Mouse (Mus musculus) midbrain, embryonic 11.5 days (tissue): ENCODE data around the gene Ccnl2. TPM values are rescaled to one million over a fixed set of nuclear protein-coding genes. Genes with fewer than 3 reads are reported as not detected.
A peak's percentile ranks its signal among the peaks of the same experiment; 100 is the strongest.

ENCODE experiments used
- ATAC-seq: fragments of 200-750 bp; cut with Nextera tagmentation; 2 replicates; pipeline ENCODE4 v1.8.0; 2017; ENCODE audit warnings: moderate TSS enrichment, moderate library complexity; ENCODE audit not compliant: low FRiP score
- DNase-seq: peaks from one replicate; pipeline ENCODE4 v3.0.0; 2015; ENCODE audit warnings: low spot score; ENCODE audit errors: missing footprints
- H3K27ac ChIP-seq: fragments of 300-500 bp; sonication (generic); 2 replicates; pipeline ENCODE4 v1.5.1; 2014; ENCODE audit warnings: low read depth, low read length
- H3K27me3 ChIP-seq: fragments of 300-500 bp; sonication (generic); 2 replicates; pipeline ENCODE4 v1.6.1; 2014; ENCODE audit warnings: mild to moderate bottlenecking, low read length, moderate library complexity, mixed read lengths; ENCODE audit not compliant: control insufficient read depth, insufficient read depth
- H3K36me3 ChIP-seq: fragments of 300-500 bp; sonication (generic); 2 replicates; pipeline ENCODE4 v1.6.1; 2014; ENCODE audit warnings: mild to moderate bottlenecking, low read length, moderate library complexity, mixed read lengths; ENCODE audit not compliant: control insufficient read depth, insufficient read depth
- H3K4me1 ChIP-seq: fragments of 300-500 bp; sonication (generic); 2 replicates; pipeline ENCODE4 v1.6.1; 2014; ENCODE audit warnings: low read length; ENCODE audit not compliant: control insufficient read depth, insufficient read depth
- H3K4me2 ChIP-seq: fragments of 300-500 bp; sonication (generic); 2 replicates; pipeline ENCODE4 v1.6.1; 2014; ENCODE audit warnings: mild to moderate bottlenecking, moderate library complexity
- H3K4me3 ChIP-seq: fragments of 300-500 bp; sonication (generic); 2 replicates; pipeline ENCODE4 v1.5.1; 2014; ENCODE audit warnings: low read depth, low read length
- H3K9ac ChIP-seq: fragments of 300-500 bp; sonication (generic); 2 replicates; pipeline ENCODE4 v1.6.1; 2014; ENCODE audit warnings: low read length
- H3K9me3 ChIP-seq: fragments of 300-500 bp; sonication (generic); 2 replicates; pipeline ENCODE4 v1.6.1; 2016; ENCODE audit warnings: low read length; ENCODE audit not compliant: control insufficient read depth
- WGBS: fragments of 180-500 bp; shearing (Covaris S2); extraction: QIAGEN DNeasy Blood & Tissue Kit; methylation state at CpG from one replicate; pipeline ENCODE4 v1.1.7; 2014; 5-methylcytosine and 5-hydroxymethylcytosine counted together
- polyA plus RNA-seq: library from polyadenylated mRNA; unstranded; fragments of >200 nt; fragmentation: Nextera tagmentation; extraction: Ambion mirVana; gene quantifications from 2 replicates; pipeline ENCODE4 v1.2.1, GENCODE M21; 2014

Gene Ccnl2
- polyA plus RNA-seq, 1 experiment from 2014 or later, result 146 TPM

- DNase-seq (no peak), ATAC-seq (no peak)
- no peaks in the 10 kb centered on the region for H3K36me3 ChIP-seq
- H3K27ac ChIP-seq, result no peak overlapping the region
- H3K4me1 ChIP-seq, result peaks cover 22% of the 10 kb centered on the region
- H3K9me3 ChIP-seq, result no peaks in the 10 kb centered on the region
- H3K27me3 ChIP-seq, result no peaks in the 10 kb centered on the region
- H3K4me3 ChIP-seq, result no peak overlapping the region
- H3K9ac ChIP-seq, result no peak overlapping the region
- 90% methylated on average over 3 of the region's 3 CpGs for WGBS
- no peak overlapping the region for H3K4me2 ChIP-seq
Observed at GRCm38 (mm10) chr4:155849792-155850451, 37.6 kb downstream of the Ccnl2 start.

- DNase-seq (no peak), ATAC-seq (no peak)
- Histone ChIP-seq H3K4me2 (no peak overlapping the region), H3K27ac (no peak overlapping the region), H3K9ac (no peak overlapping the region), H3K27me3 (no peaks in the 10 kb centered on the region), H3K36me3 (peaks cover 6% of the 10 kb centered on the region; the same call in 1 of the 2 replicates), H3K4me3 (no peak overlapping the region), H3K9me3 (no peaks in the 10 kb centered on the region), H3K4me1 (peaks cover 22% of the 10 kb centered on the region)
- 90% methylated on average over 3 of the region's 3 CpGs for WGBS
Observed at GRCm38 (mm10) chr4:155851368-155851767, 39.1 kb downstream of the Ccnl2 start.

GRCm38 (mm10) chr4:155851951-155852411 is 39.7 kb downstream of the Ccnl2 start:
- peaks cover 16% of the 10 kb centered on the region for H3K4me1 ChIP-seq
- ATAC-seq (no peak), DNase-seq (no peak)
- no peak overlapping the region for H3K4me3 ChIP-seq
- 95% methylated on average over 2 of the region's 2 CpGs for WGBS
- no peaks in the 10 kb centered on the region for H3K9me3 ChIP-seq
- H3K36me3 ChIP-seq, result peaks cover 6% of the 10 kb centered on the region; the same call in 1 of the 2 replicates
- no peaks in the 10 kb centered on the region for H3K27me3 ChIP-seq
- H3K9ac ChIP-seq, result no peak overlapping the region
- H3K27ac ChIP-seq, result no peak overlapping the region
- H3K4me2 ChIP-seq, result no peak overlapping the region

GRCm38 (mm10) chr4:155853421-155853820 is 41.1 kb downstream of the Ccnl2 start:
- WGBS, result 95% methylated on average over 9 of the region's 9 CpGs
- Histone ChIP-seq H3K4me1 (peaks cover 10% of the 10 kb centered on the region), H3K27ac (no peak overlapping the region), H3K4me3 (no peak overlapping the region), H3K4me2 (no peak overlapping the region), H3K9ac (no peak overlapping the region), H3K27me3 (no peaks in the 10 kb centered on the region), H3K9me3 (no peaks in the 10 kb centered on the region), H3K36me3 (peaks cover 6% of the 10 kb centered on the region; the same call in 1 of the 2 replicates)
- DNase-seq, result no peak
- ATAC-seq, result no peak

- no peak overlapping the region for H3K27ac ChIP-seq
- no peaks in the 10 kb centered on the region for H3K9me3 ChIP-seq
- H3K4me1 ChIP-seq, result no peaks in the 10 kb centered on the region
- no peak overlapping the region for H3K4me3 ChIP-seq
- no peaks in the 10 kb centered on the region for H3K27me3 ChIP-seq
- no peak overlapping the region for H3K9ac ChIP-seq
- peak; percentile 53 for ATAC-seq
- no peak for DNase-seq
- H3K36me3 ChIP-seq, result peaks cover 6% of the 10 kb centered on the region; the same call in 1 of the 2 replicates
- 96% methylated on average over 12 of the region's 12 CpGs for WGBS
- H3K4me2 ChIP-seq, result no peak overlapping the region
Observed at GRCm38 (mm10) chr4:155854991-155855390, 42.7 kb downstream of the Ccnl2 start.

- Histone ChIP-seq H3K9me3 (no peaks in the 10 kb centered on the region), H3K4me1 (no peaks in the 10 kb centered on the region), H3K9ac (no peak overlapping the region), H3K4me3 (no peak overlapping the region), H3K27ac (no peak overlapping the region), H3K27me3 (no peaks in the 10 kb centered on the region), H3K36me3 (peaks cover 6% of the 10 kb centered on the region; the same call in 1 of the 2 replicates), H3K4me2 (no peak overlapping the region)
- DNase-seq (no peak), ATAC-seq (no peak)
- 90% methylated on average over 12 of the region's 12 CpGs for WGBS
Observed at GRCm38 (mm10) chr4:155856071-155856470, 43.8 kb downstream of the Ccnl2 start.

GRCm38 (mm10) chr4:155856881-155857280 is 44.6 kb downstream of the Ccnl2 start:
- no peak overlapping the region for H3K4me2 ChIP-seq
- H3K27me3 ChIP-seq, result no peaks in the 10 kb centered on the region
- no peak overlapping the region for H3K4me3 ChIP-seq
- H3K4me1 ChIP-seq, result no peaks in the 10 kb centered on the region
- ATAC-seq (no peak), DNase-seq (no peak)
- no peak overlapping the region for H3K9ac ChIP-seq
- 91% methylated on average over 3 of the region's 3 CpGs for WGBS
- peaks cover 9% of the 10 kb centered on the region; the same call in 1 of the 2 replicates for H3K36me3 ChIP-seq
- no peaks in the 10 kb centered on the region for H3K9me3 ChIP-seq
- H3K27ac ChIP-seq, result no peak overlapping the region

- H3K27me3 ChIP-seq, result no peaks in the 10 kb centered on the region
- ATAC-seq (no peak), DNase-seq (no peak)
- H3K36me3 ChIP-seq, result peaks cover 9% of the 10 kb centered on the region; the same call in 1 of the 2 replicates
- 31% methylated on average over 13 of the region's 13 CpGs for WGBS
- no peak overlapping the region for H3K27ac ChIP-seq
- no peak overlapping the region for H3K4me2 ChIP-seq
- H3K4me3 ChIP-seq, result no peak overlapping the region
- no peaks in the 10 kb centered on the region for H3K4me1 ChIP-seq
- H3K9me3 ChIP-seq, result no peaks in the 10 kb centered on the region
- H3K9ac ChIP-seq, result no peak overlapping the region
Observed at GRCm38 (mm10) chr4:155859318-155859717, 47.0 kb downstream of the Ccnl2 start.

- Histone ChIP-seq H3K9me3 (no peaks in the 10 kb centered on the region), H3K9ac (no peak overlapping the region), H3K4me2 (no peak overlapping the region), H3K27me3 (no peaks in the 10 kb centered on the region), H3K4me1 (no peaks in the 10 kb centered on the region), H3K36me3 (peaks cover 9% of the 10 kb centered on the region; the same call in 1 of the 2 replicates), H3K27ac (no peak overlapping the region), H3K4me3 (no peak overlapping the region)
- ATAC-seq (no peak), DNase-seq (no peak)
- WGBS, result 89% methylated on average over 7 of the region's 7 CpGs
Observed at GRCm38 (mm10) chr4:155861787-155862186, 49.5 kb downstream of the Ccnl2 start.
